Mouse (Mus musculus): ENCODE results near the gene Phip. TPM values are rescaled to one million over a fixed set of nuclear protein-coding genes. Genes with fewer than 3 reads are reported as not detected.

Phip gene
- polyA plus RNA-seq, 1 experiment from 2014 or later: 130 TPM

Other genes with a start within 250 kb of the Phip start
- gene Irak1bp1, start 146.0 kb downstream of the Phip start, polyA plus RNA-seq (2016; fragmentation: Nextera tagmentation; extraction: Ambion mirVana): 22.4 and 23.2 TPM in 2 replicates
- gene Hmgn3, start 171.2 kb upstream of the Phip start, polyA plus RNA-seq (2016; fragmentation: Nextera tagmentation; extraction: Ambion mirVana): 83.1 and 116 TPM in 2 replicates